ENCODE assay signal across 8 mouse cellular contexts in genomic region chr6:90461771-90462170, GRCm38 (mm10). TPM values are rescaled to one million over a fixed set of nuclear protein-coding genes. Genes with fewer than 3 reads are reported as not detected.
DNase-seq lines count a peak whose midpoint lies in the region; ATAC-seq and TF ChIP-seq lines count a peak whose summit lies in the region.

No protein-coding gene starts in this region.

- peak overlapping the region; percentile 56 for H3K4me2 ChIP-seq in liver, embryonic 16.5 days (ENCODE audit: low read depth, low read length)

- peak overlapping the region; percentile 60 for H3K4me3 ChIP-seq in brown adipose tissue, adult 24 weeks (ENCODE audit: insufficient read depth, low read depth, low read length)
- peak overlapping the region; percentile 76 for H3K4me3 ChIP-seq in hindbrain, embryonic 10.5 days
- peak overlapping the region; percentile 61 for H3K4me3 ChIP-seq in liver, embryonic 16.5 days (ENCODE audit: low read depth, low read length)
- H3K4me3 ChIP-seq in thymus, adult 2 months (ENCODE audit: control insufficient read depth, insufficient read depth, low read length) = no peak overlapping the region

- no peak for TF ChIP-seq CTCF in thymus, adult 2 months (IDR thresholded peaks at IDR 0.05; ENCODE audit: borderline replicate concordance, control insufficient read depth, extremely low read depth, insufficient read depth, low read length, poor library complexity)

- no peaks in the 10 kb centered on the region for H3K9me3 ChIP-seq in hindbrain, embryonic 10.5 days
- H3K9me3 ChIP-seq in liver, embryonic 16.5 days (replicated peaks; ENCODE audit: control insufficient read depth, low read length) = no peaks in the 10 kb centered on the region

- no peak overlapping the region for H3K27ac ChIP-seq in brown adipose tissue, adult 24 weeks (replicated peaks; ENCODE audit: low read depth, low read length)
- H3K27ac ChIP-seq in hindbrain, embryonic 10.5 days = peak overlapping the region; percentile 85; the same call in 1 of the 2 replicates
- H3K27ac ChIP-seq in liver, embryonic 16.5 days (ENCODE audit: low read length) = peak overlapping the region; percentile 29
- no peak overlapping the region for H3K27ac ChIP-seq in thymus, adult 2 months (ENCODE audit: control insufficient read depth, insufficient read depth, low read length)

- intact Hi-C loops in heart, postnatal 14 days (cut with DNase I) = loop anchor here (2.0 to 10.0 kb wide), 2 partner anchors 47 to 263 kb away; no protein-coding TSS in a partner anchor

- peaks cover 55% of the 10 kb centered on the region for H3K27me3 ChIP-seq in hindbrain, embryonic 10.5 days (ENCODE audit: insufficient read depth, poor library complexity, severe bottlenecking)
- H3K27me3 ChIP-seq in liver, embryonic 16.5 days (ENCODE audit: control insufficient read depth, insufficient read depth, low read depth, low read length) = peaks cover 32% of the 10 kb centered on the region
- H3K27me3 ChIP-seq in thymus, adult 2 months (ENCODE audit: control insufficient read depth, insufficient read depth, low read length) = no peaks in the 10 kb centered on the region; the same call in 1 of the 2 replicates

- ATAC-seq in liver, embryonic 16.5 days (ENCODE audit: low read depth) = no peak

- 0 out of 2 replicates have a peak, but pooled peaks cover 1% of the 10 kb centered on the region for H3K36me3 ChIP-seq in hindbrain, embryonic 10.5 days
- no peaks in the 10 kb centered on the region for H3K36me3 ChIP-seq in liver, embryonic 16.5 days (ENCODE audit: control insufficient read depth, insufficient read depth)
- H3K36me3 ChIP-seq in thymus, adult 2 months (ENCODE audit: control insufficient read depth, insufficient read depth, low read length) = no peaks in the 10 kb centered on the region

- peak overlapping the region; percentile 34; the same call in 1 of the 2 replicates for H3K9ac ChIP-seq in liver, embryonic 16.5 days (ENCODE audit: low read depth, low read length)

- peaks cover 22% of the 10 kb centered on the region for H3K4me1 ChIP-seq in brown adipose tissue, adult 24 weeks (ENCODE audit: control insufficient read depth, insufficient read depth, insufficient read length, low read length)
- H3K4me1 ChIP-seq in hindbrain, embryonic 10.5 days (replicated peaks) = peaks cover 27% of the 10 kb centered on the region
- no peaks in the 10 kb centered on the region; the same call in 1 of the 2 replicates for H3K4me1 ChIP-seq in liver, embryonic 16.5 days (ENCODE audit: control insufficient read depth, low read depth, low read length)
- H3K4me1 ChIP-seq in thymus, adult 2 months (replicated peaks; ENCODE audit: control insufficient read depth, insufficient read depth, low read length) = 0 out of 2 replicates have a peak, but pooled peaks cover 6% of the 10 kb centered on the region

- no peak for TF ChIP-seq POLR2A in thymus, adult 2 months (IDR thresholded peaks at IDR 0.05; ENCODE audit: control insufficient read depth, extremely low read depth, insufficient read depth, low read length, poor library complexity)

- DNase-seq in heart, adult 11 months = peak; percentile 90
- no peak for DNase-seq in heart, postnatal 14 days
- no peak for DNase-seq in hindbrain, embryonic 10.5 days (ENCODE audit: low spot score)
- no peak for DNase-seq in layer of hippocampus, postnatal 25 days (ENCODE audit: extremely low spot score in 1 of 2, low spot score in 1 of 2)
- DNase-seq in thymus, adult 2 months = no peak
- no peak for DNase-seq in spleen, postnatal 10 days (ENCODE audit: low spot score in 2 of 2)

- 8% methylated on average over 12 of the region's 12 CpGs for WGBS in hindbrain, embryonic 10.5 days
- 13% methylated on average over 12 of the region's 12 CpGs for WGBS in liver, embryonic 16.5 days (ENCODE audit: insufficient replicate concordance)
- WGBS in thymus, adult 2 months = 49% methylated on average over 12 of the region's 12 CpGs

RNA-seq across cellular contexts. Expression of gene Klf15, which starts 0.6 kb away (rescaled TPM):
- 10 to 100 TPM; 43.5 to 44.3 TPM for total RNA-seq in heart, postnatal 14 days (2021)
- 14.5 and 19.8 TPM in 2 replicates for polyA plus RNA-seq in brown adipose tissue, adult 24 weeks (2012; ENCODE audit: insufficient read depth, insufficient read length, missing spikeins)
- 4.1 and 4.9 TPM in 2 replicates for polyA plus RNA-seq in hindbrain, embryonic 10.5 days (2016; fragmentation: Nextera tagmentation; extraction: Ambion mirVana)
- 21.7 and 25.8 TPM in 2 replicates for polyA plus RNA-seq in liver, embryonic 16.5 days (2015; fragmentation: Nextera tagmentation; extraction: Ambion mirVana)
- 10 to 100 TPM; 22.3 to 31.5 TPM for total RNA-seq in layer of hippocampus, postnatal 25 days (2021)
- 18.6 and 23.8 TPM in 2 replicates for polyA plus RNA-seq in thymus, adult 2 months (2012; rRNA removed)

RNA-seq across cellular contexts. Expression of gene Aldh1l1, which starts 24.5 kb away (rescaled TPM):
- total RNA-seq in heart, postnatal 14 days (2021) = 1 to 10 TPM in 1 of 2 experiments, under 1 TPM in 1; 0.90 to 2.7 TPM
- 46.2 and 52.8 TPM in 2 replicates for polyA plus RNA-seq in brown adipose tissue, adult 24 weeks (2012; ENCODE audit: insufficient read depth, insufficient read length, missing spikeins)
- polyA plus RNA-seq in hindbrain, embryonic 10.5 days (2016; fragmentation: Nextera tagmentation; extraction: Ambion mirVana) = 1.7 and 2.9 TPM in 2 replicates
- 35.9 and 48.3 TPM in 2 replicates for polyA plus RNA-seq in liver, embryonic 16.5 days (2015; fragmentation: Nextera tagmentation; extraction: Ambion mirVana)
- total RNA-seq in layer of hippocampus, postnatal 25 days (2021) = 10 to 100 TPM; 45.0 to 48.4 TPM
- 14.0 and 14.8 TPM in 2 replicates for polyA plus RNA-seq in thymus, adult 2 months (2012; rRNA removed)

RNA-seq across cellular contexts. Expression of gene Cfap100, which starts 33.2 kb away (rescaled TPM):
- total RNA-seq in heart, postnatal 14 days (2021) = under 1 TPM in 1 of 2 experiments, not detected in 1; 0.14 TPM
- polyA plus RNA-seq in brown adipose tissue, adult 24 weeks (2012; ENCODE audit: insufficient read depth, insufficient read length, missing spikeins) = 1.6 TPM in 1 of 2 replicates, not detected in the other
- polyA plus RNA-seq in hindbrain, embryonic 10.5 days (2016; fragmentation: Nextera tagmentation; extraction: Ambion mirVana) = 1.2 and 2.0 TPM in 2 replicates
- polyA plus RNA-seq in liver, embryonic 16.5 days (2015; fragmentation: Nextera tagmentation; extraction: Ambion mirVana) = 0.08 and 0.19 TPM in 2 replicates
- 10 to 100 TPM in 1 of 2 experiments, 1 to 10 TPM in 1; 8.3 to 15.7 TPM for total RNA-seq in layer of hippocampus, postnatal 25 days (2021)
- 0.05 and 0.26 TPM in 2 replicates for polyA plus RNA-seq in thymus, adult 2 months (2012; rRNA removed)

Comparison
In these comparisons a context has a peak if more than half of its experiments do, and no peak if none do; other contexts are left out.
1. H3K27ac ChIP-seq: peak in hindbrain, embryonic 10.5 days (single experiment) and liver, embryonic 16.5 days (single experiment); none in brown adipose tissue, adult 24 weeks (single experiment) and thymus, adult 2 months (single experiment).